Mouse (Mus musculus) CH12.LX (cell line): Measurements from ENCODE around the gene Ret. TPM values are rescaled to one million over a fixed set of nuclear protein-coding genes. Genes with fewer than 3 reads are reported as not detected.

Experiments
- DNase-seq: peaks from one replicate; pipeline ENCODE4 v3.0.0-alpha.2; 2013; ENCODE audit errors: extremely low read depth
- H3K27ac ChIP-seq: 2 replicates; pipeline ENCODE4 v1.5.1; 2012; ENCODE audit warnings: low read depth, mild to moderate bottlenecking, control low read depth, moderate library complexity; ENCODE audit not compliant: insufficient read depth
- H3K27me3 ChIP-seq: replicated peaks from 2 replicates; pipeline ENCODE3; 2012; ENCODE audit warnings: inconsistent platforms
- H3K36me3 ChIP-seq, 2 experiments: replicated peaks in 1 of 2; 2 replicates each; pipeline versions ENCODE3 to v1.6.1; 2012; ENCODE audit warnings: inconsistent platforms in 1 of 2, low read length in 1 of 2, mild to moderate bottlenecking in 1 of 2, mixed read lengths in 1 of 2, moderate library complexity in 1 of 2; ENCODE audit not compliant: control insufficient read depth in 1 of 2, insufficient read depth in 1 of 2
- H3K4me1 ChIP-seq, 2 experiments: 2 replicates each; pipeline ENCODE4 v1.6.1; 2012; ENCODE audit warnings: inconsistent platforms in 1 of 2, moderate library complexity in 1 of 2; ENCODE audit not compliant: insufficient read depth in 2 of 2, control insufficient read depth in 1 of 2
- H3K4me2 ChIP-seq: 2 replicates; pipeline ENCODE4 v1.6.1; 2012; ENCODE audit warnings: low read depth, mild to moderate bottlenecking, control low read depth; ENCODE audit not compliant: poor library complexity, insufficient read depth, severe bottlenecking
- H3K4me3 ChIP-seq, 3 experiments: fragments of 150-350 bp in 1 of 3; sonication (generic) in 1 of 3; replicated peaks in 1 of 3; 2 replicates each; pipeline versions ENCODE3 to v1.5.1; 2011 to 2012; ENCODE audit warnings: low read depth in 2 of 3, low read length in 2 of 3, mild to moderate bottlenecking in 2 of 3, moderate library complexity in 2 of 3, control low read depth in 1 of 3, improper control_type of control experiment in 1 of 3, inconsistent platforms in 1 of 3, mixed read lengths in 1 of 3; ENCODE audit not compliant: poor library complexity in 1 of 3
- H3K79me2 ChIP-seq: replicated peaks from 2 replicates; pipeline ENCODE4 v1.6.1; 2012; ENCODE audit warnings: mild to moderate bottlenecking, moderate library complexity; ENCODE audit not compliant: control insufficient read depth, poor library complexity, insufficient read depth, severe bottlenecking; ENCODE audit errors: extremely low read depth
- H3K9ac ChIP-seq: 2 replicates; pipeline ENCODE4 v1.6.1; 2012; ENCODE audit warnings: low read depth, mild to moderate bottlenecking, control low read depth, moderate library complexity; ENCODE audit not compliant: insufficient read depth
- H3K9me3 ChIP-seq: replicated peaks from 2 replicates; pipeline ENCODE3; 2012; ENCODE audit warnings: low read length, inconsistent platforms, mixed read lengths
- CHD1 ChIP-seq: IDR thresholded peaks from 2 replicates; pipeline ENCODE4 v1.6.1; 2012; ENCODE audit warnings: low read depth, low read length, improper control_type of control experiment, inconsistent platforms
- CHD2 ChIP-seq: IDR thresholded peaks from 2 replicates; pipeline ENCODE4 v1.6.1; 2011; ENCODE audit warnings: low read length, improper control_type of control experiment
- EP300 ChIP-seq: IDR thresholded peaks from 2 replicates; pipeline ENCODE4 v1.6.1; 2011; ENCODE audit warnings: low read length, improper control_type of control experiment
- GABPA ChIP-seq: IDR thresholded peaks from 2 replicates; pipeline ENCODE4 v1.6.1; 2012; ENCODE audit warnings: low read depth, low read length, improper control_type of control experiment, inconsistent platforms; ENCODE audit not compliant: insufficient replicate concordance
- IRF4 ChIP-seq: IDR thresholded peaks from 2 replicates; pipeline ENCODE4 v1.6.1; 2014; ENCODE audit warnings: low read depth, mild to moderate bottlenecking, inconsistent platforms, low read length, improper control_type of control experiment
- JUN ChIP-seq: IDR thresholded peaks from 2 replicates; pipeline ENCODE4 v1.6.1; 2011; ENCODE audit warnings: low read depth, mild to moderate bottlenecking, low read length, improper control_type of control experiment, moderate library complexity; ENCODE audit not compliant: insufficient read depth
- MAZ ChIP-seq: IDR thresholded peaks from 2 replicates; pipeline ENCODE4 v1.6.1; 2012; ENCODE audit warnings: low read depth, mild to moderate bottlenecking, inconsistent platforms, low read length, improper control_type of control experiment, moderate library complexity
- MEF2A ChIP-seq: IDR thresholded peaks from 2 replicates; pipeline ENCODE4 v1.6.1; 2014; ENCODE audit warnings: low read depth, mild to moderate bottlenecking, inconsistent platforms, low read length, improper control_type of control experiment, borderline replicate concordance
- PAX5 ChIP-seq: IDR thresholded peaks from 2 replicates; pipeline ENCODE4 v1.6.1; 2012; ENCODE audit warnings: low read length, inconsistent platforms, mixed read lengths
- POLR2A ChIP-seq: IDR thresholded peaks from 2 replicates; pipeline ENCODE4 v1.6.1; 2011; ENCODE audit warnings: low read depth, mild to moderate bottlenecking, improper control_type of control experiment, low read length
- RCOR1 ChIP-seq: conservative IDR thresholded peaks from 2 replicates; pipeline ENCODE4 v1.6.1; 2012; ENCODE audit warnings: low read depth, mild to moderate bottlenecking, inconsistent platforms, low read length, improper control_type of control experiment
- SMC3 ChIP-seq: IDR thresholded peaks from 2 replicates; pipeline ENCODE4 v1.6.1; 2011; ENCODE audit warnings: low read depth, low read length, improper control_type of control experiment
- TBP ChIP-seq: conservative IDR thresholded peaks from 2 replicates; pipeline ENCODE4 v1.6.1; 2011; ENCODE audit warnings: low read depth, low read length, improper control_type of control experiment
- UBTF ChIP-seq: IDR thresholded peaks from 2 replicates; pipeline ENCODE4 v1.6.1; 2012; ENCODE audit warnings: low read depth, mild to moderate bottlenecking, inconsistent platforms, low read length, improper control_type of control experiment, moderate library complexity
- USF2 ChIP-seq: conservative IDR thresholded peaks from 2 replicates; pipeline ENCODE4 v1.6.1; 2011; ENCODE audit warnings: low read depth, low read length, improper control_type of control experiment
- ZC3H11A ChIP-seq: IDR thresholded peaks from 2 replicates; pipeline ENCODE4 v1.6.1; 2012; ENCODE audit warnings: low read depth, mild to moderate bottlenecking, inconsistent platforms, low read length, improper control_type of control experiment
- dilution Hi-C: fragments of 300-500 bp; cut with MboI; formaldehyde crosslinking; loops from 2 replicates; pipeline ENCODE4 v1.14.3; 2020; ENCODE audit warnings: low sequenced_read_pairs; ENCODE audit not compliant: extremely low pct_unique_long_range_greater_than_20kb, extremely low pct_ligation_motif_present
- in situ Hi-C: fragments of 300-500 bp; cut with MboI; formaldehyde crosslinking; loops from 3 replicates; pipeline ENCODE4 v1.14.3; 2019; ENCODE audit warnings: low sequenced_read_pairs, low pct_ligation_motif_present, low pct_unique_long_range_greater_than_20kb, mixed read lengths
- polyA plus RNA-seq: library from polyadenylated mRNA; unstranded; fragments of >175 nt; gene quantifications from 2 replicates; pipeline ENCODE4 v1.2.1, GENCODE M21; 2012; ENCODE audit warnings: low read depth; ENCODE audit not compliant: insufficient read length
- total RNA-seq, 2 experiments: library from RNA; depleted of rRNA; stranded (reverse); fragments of 300-350 nt in 1 of 2; fragments of >200 nt in 1 of 2; gene quantifications; 2 replicates each; pipeline ENCODE4 v1.2.3; 2012 to 2014

The Ret gene
- total and polyA plus RNA-seq, 3 experiments = not detected

DNA sequence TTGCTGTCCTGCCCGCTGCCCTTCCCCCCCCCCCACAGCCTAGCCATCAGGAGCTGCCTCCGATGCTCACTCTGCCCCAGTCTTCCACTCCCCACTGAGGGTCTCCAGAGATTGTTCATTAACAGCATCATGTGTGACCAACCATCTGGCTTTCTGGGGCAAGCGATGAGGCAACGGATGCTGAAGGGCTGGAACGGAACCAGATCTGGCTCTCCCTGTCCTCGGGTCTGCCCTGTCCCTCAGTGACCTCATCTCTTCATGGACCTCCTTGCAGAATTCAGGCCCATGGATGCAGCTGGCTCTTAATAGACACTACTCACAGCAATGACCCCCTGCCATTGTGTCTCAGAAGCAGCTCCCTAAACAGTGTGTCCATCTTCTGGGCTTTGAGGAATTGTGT, 8.9 kb upstream of the Ret start:
- H3K4me2 ChIP-seq = no peak overlapping the region
- in situ Hi-C loops = no loop called here

DNA sequence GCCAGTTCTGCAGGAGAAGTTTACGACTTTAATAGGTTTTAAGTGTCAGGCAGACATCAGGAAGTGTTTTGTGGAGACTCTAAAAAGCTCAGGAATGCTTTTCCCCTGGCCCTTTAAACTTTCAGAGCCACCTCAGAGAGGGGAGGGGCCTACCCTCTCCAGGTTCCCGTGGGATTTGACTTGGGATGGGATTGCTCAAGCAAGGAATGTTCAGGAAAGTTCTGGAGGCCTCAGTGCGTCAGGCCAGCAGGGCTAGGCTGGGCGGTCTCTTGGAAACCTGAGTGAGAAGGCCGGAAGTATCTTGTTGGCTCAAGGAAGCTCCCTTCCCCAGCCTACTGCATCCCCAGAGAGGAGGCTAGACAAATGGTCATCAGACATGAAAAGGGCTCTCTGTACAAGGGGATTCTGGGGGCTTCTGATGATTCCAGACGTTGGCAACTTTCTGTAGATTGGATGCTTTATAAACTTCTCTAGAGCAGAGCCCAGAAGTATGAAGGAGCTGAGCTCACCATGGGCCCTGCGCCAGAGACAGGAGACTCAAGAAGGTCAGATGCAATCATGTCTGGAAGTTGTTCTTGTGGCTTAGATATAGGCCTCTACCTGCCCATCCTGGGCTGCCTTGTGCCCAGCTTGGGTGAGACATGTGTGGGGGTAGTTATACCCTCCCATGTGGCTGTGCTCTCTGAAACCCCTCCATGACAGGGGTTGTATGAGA, 7.8 kb upstream of the Ret start:
- in situ Hi-C loops (no loop called here), dilution Hi-C loops (no loop called here)
- Histone ChIP-seq H3K9ac (no peak overlapping the region), H3K79me2 (no peaks in the 10 kb centered on the region), H3K27ac (no peak overlapping the region), H3K4me3 (no peak overlapping the region), H3K9me3 (no peaks in the 10 kb centered on the region), H3K27me3 (peaks cover 84% of the 10 kb centered on the region), H3K4me2 (no peak overlapping the region), H3K36me3 (no peaks in the 10 kb centered on the region), H3K4me1 (no peaks in the 10 kb centered on the region)
- TF ChIP-seq GABPA (no peak), JUN (no peak), ZC3H11A (no peak), IRF4 (no peak), MAZ (no peak), MEF2A (no peak), PAX5 (no peak), RCOR1 (no peak), USF2 (no peak), POLR2A (no peak), EP300 (no peak), TBP (no peak), SMC3 (no peak), UBTF (no peak)
- DNase-seq = no peak

More for the DNA sequence above, 8.9 kb upstream of the Ret start:
- no peaks in the 10 kb centered on the region for H3K79me2 ChIP-seq
- H3K27me3 ChIP-seq = peaks cover 74% of the 10 kb centered on the region
- TF ChIP-seq PAX5 = no peak
- TF ChIP-seq CHD2 = no peak
- TF ChIP-seq CHD1 = no peak
- no peak overlapping the region for H3K27ac ChIP-seq
- no peak overlapping the region for H3K4me3 ChIP-seq
- no peaks in the 10 kb centered on the region for H3K9me3 ChIP-seq
- dilution Hi-C loops = no loop called here
- no peak overlapping the region for H3K9ac ChIP-seq
- no peak for DNase-seq
- H3K4me1 ChIP-seq = no peaks in the 10 kb centered on the region
- H3K36me3 ChIP-seq = no peaks in the 10 kb centered on the region
